Mouse (Mus musculus): ENCODE measurements around the gene Meaf6. TPM values are rescaled to one million over a fixed set of nuclear protein-coding genes. Genes with fewer than 3 reads are reported as not detected.
A peak's percentile ranks its signal among the peaks of the same experiment; 100 is the strongest.

Meaf6 gene
- polyA plus RNA-seq (2015; fragmentation: Nextera tagmentation; extraction: Ambion mirVana): 29.7 and 32.1 TPM in 2 replicates

DNA sequence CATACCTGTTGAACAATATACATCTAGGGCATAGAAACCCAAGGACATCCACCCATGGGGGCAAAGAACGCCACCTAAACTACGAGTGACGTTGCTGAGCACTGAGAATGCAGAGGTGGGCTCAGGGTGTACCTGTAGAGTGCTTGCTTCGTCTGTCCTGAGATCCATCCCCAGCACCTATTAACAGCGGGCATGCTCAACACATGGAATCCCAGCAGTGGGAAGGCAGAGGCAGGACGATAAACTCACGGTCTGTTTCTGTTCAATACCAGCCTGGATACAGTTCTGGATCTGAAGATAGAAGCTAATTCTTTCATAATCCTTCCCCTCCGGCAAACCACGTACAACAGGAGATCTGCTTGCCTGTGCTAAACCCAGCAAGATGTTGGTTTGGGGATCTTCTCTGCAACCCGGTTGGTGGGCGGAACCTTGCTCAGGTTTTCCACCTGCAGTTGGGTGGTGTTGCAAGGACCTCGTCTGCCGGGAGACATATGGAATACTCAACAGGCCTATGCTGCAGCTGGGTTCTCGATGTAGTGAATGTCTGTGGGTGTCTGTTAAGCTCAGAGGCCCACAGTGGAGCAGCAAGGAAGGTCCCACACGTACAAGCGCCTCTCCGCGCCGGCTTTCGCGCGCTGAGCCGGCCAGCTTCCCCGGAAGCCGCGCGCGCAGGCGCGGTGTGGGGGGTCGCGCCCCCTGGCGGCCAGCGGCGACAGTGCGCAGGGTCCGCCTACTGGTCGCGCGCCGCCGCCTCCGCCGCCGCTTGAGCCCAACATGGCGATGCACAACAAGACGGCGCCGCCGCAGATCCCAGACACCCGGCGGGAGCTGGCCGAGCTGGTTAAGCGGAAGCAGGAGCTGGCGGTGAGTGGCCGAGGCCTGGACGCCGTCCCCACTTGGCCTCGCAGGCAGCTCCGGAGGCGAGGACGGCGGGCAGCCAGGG is at the start of gene Meaf6:
Gene Meaf6 (plus strand): TSS at position 732 of the 943 bp plus-strand sequence.
- ATAC-seq (peak; percentile 94), DNase-seq (ENCODE audit: low spot score) (peak; percentile 92)
- Histone ChIP-seq H3K4me3 (ENCODE audit: low read depth, low read length) (peak within 1 kb of the TSS; percentile 84), H3K36me3 (ENCODE audit: insufficient read depth, low read length) (no peaks in the 10 kb centered on the region), H3K9me3 (ENCODE audit: low read length) (no peaks in the 10 kb centered on the region), H3K4me1 (ENCODE audit: insufficient read depth, low read depth, low read length) (peaks cover 7% of the 10 kb centered on the region), H3K9ac (replicated peaks; ENCODE audit: low read depth) (peak within 1 kb of the TSS; percentile 78), H3K27ac (ENCODE audit: low read length) (peak within 1 kb of the TSS; percentile 97), H3K4me2 (replicated peaks; ENCODE audit: low read depth, low read length) (peak within 1 kb of the TSS; percentile 91), H3K27me3 (replicated peaks; ENCODE audit: insufficient read depth, low read length) (no peaks in the 10 kb centered on the region)
- 2% methylated on average over 49 of the region's 63 CpGs for WGBS
- no peak for TF ChIP-seq EP300 (IDR thresholded peaks at IDR 0.05)
- peak; percentile 82 for TF ChIP-seq CTCF (IDR thresholded peaks at IDR 0.05)

- TF ChIP-seq CTCF (IDR thresholded peaks at IDR 0.05) (no peak), EP300 (IDR thresholded peaks at IDR 0.05) (no peak)
- peaks cover 53% of the 10 kb centered on the region for H3K36me3 ChIP-seq (ENCODE audit: insufficient read depth, low read length)
- H3K9me3 ChIP-seq (ENCODE audit: low read length): no peaks in the 10 kb centered on the region
- ATAC-seq (no peak), DNase-seq (ENCODE audit: low spot score) (no peak)
- WGBS: 83% methylated on average over 7 of the region's 7 CpGs
- H3K9ac ChIP-seq (replicated peaks; ENCODE audit: low read depth): no peak overlapping the region
- no peak overlapping the region for H3K4me2 ChIP-seq (replicated peaks; ENCODE audit: low read depth, low read length)
- H3K4me1 ChIP-seq (ENCODE audit: insufficient read depth, low read depth, low read length): no peaks in the 10 kb centered on the region
- no peak overlapping the region for H3K4me3 ChIP-seq (ENCODE audit: low read depth, low read length)
- no peak overlapping the region for H3K27ac ChIP-seq (ENCODE audit: low read length)
- no peaks in the 10 kb centered on the region for H3K27me3 ChIP-seq (replicated peaks; ENCODE audit: insufficient read depth, low read length)
These were observed 40.5 kb upstream of the Meaf6 start for GRCm38 (mm10) chr4:125044454-125044853.

- H3K27me3 ChIP-seq (replicated peaks; ENCODE audit: insufficient read depth, low read length): no peaks in the 10 kb centered on the region
- no peak overlapping the region for H3K4me3 ChIP-seq (ENCODE audit: low read depth, low read length)
- DNase-seq (ENCODE audit: low spot score) (no peak), ATAC-seq (peak; percentile 22; the same call in 1 of the 2 replicates)
- no peak overlapping the region for H3K9ac ChIP-seq (replicated peaks; ENCODE audit: low read depth)
- TF ChIP-seq EP300 (IDR thresholded peaks at IDR 0.05) (no peak), CTCF (IDR thresholded peaks at IDR 0.05) (no peak)
- no peaks in the 10 kb centered on the region for H3K4me1 ChIP-seq (ENCODE audit: insufficient read depth, low read depth, low read length)
- 82% methylated on average over 9 of the region's 9 CpGs for WGBS
- no peaks in the 10 kb centered on the region for H3K9me3 ChIP-seq (ENCODE audit: low read length)
- H3K27ac ChIP-seq (ENCODE audit: low read length): no peak overlapping the region
- H3K36me3 ChIP-seq (ENCODE audit: insufficient read depth, low read length): peaks cover 23% of the 10 kb centered on the region
- no peak overlapping the region for H3K4me2 ChIP-seq (replicated peaks; ENCODE audit: low read depth, low read length)
These were observed 29.5 kb upstream of the Meaf6 start for GRCm38 (mm10) chr4:125055385-125055784.

GRCm38 (mm10) chr4:125056476-125056875 is 28.5 kb upstream of the Meaf6 start:
- Histone ChIP-seq H3K27me3 (replicated peaks; ENCODE audit: insufficient read depth, low read length) (no peaks in the 10 kb centered on the region), H3K9ac (replicated peaks; ENCODE audit: low read depth) (no peak overlapping the region), H3K4me1 (ENCODE audit: insufficient read depth, low read depth, low read length) (no peaks in the 10 kb centered on the region), H3K27ac (ENCODE audit: low read length) (no peak overlapping the region), H3K9me3 (ENCODE audit: low read length) (no peaks in the 10 kb centered on the region), H3K36me3 (ENCODE audit: insufficient read depth, low read length) (peaks cover 23% of the 10 kb centered on the region), H3K4me3 (ENCODE audit: low read depth, low read length) (no peak overlapping the region), H3K4me2 (replicated peaks; ENCODE audit: low read depth, low read length) (no peak overlapping the region)
- ATAC-seq: no peak
- TF ChIP-seq CTCF (IDR thresholded peaks at IDR 0.05): no peak
- no peak for TF ChIP-seq EP300 (IDR thresholded peaks at IDR 0.05)
- 86% methylated on average over 4 of the region's 4 CpGs for WGBS
- no peak for DNase-seq (ENCODE audit: low spot score)

DNA sequence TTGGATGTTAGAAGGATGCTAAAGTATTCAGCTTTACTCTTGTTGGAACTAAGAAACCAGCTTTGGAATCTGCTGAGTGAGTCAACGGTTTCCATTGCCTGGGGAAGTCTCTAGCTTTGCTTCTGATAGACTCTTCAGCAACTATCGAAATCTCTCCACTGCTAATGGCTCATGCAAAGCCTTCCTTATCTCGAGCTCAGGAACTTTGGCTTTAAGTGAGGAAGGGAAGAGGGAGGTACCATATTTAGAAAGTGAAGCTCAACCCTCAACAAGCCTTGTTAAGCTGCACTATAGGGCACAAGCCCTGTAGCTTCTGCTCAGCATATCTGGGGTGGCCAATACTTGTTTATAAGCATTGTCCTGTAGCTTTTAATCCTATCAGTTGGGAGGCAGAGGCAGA is 27.7 kb upstream of the Meaf6 start:
- H3K27me3 ChIP-seq (replicated peaks; ENCODE audit: insufficient read depth, low read length): no peaks in the 10 kb centered on the region
- no peak overlapping the region for H3K27ac ChIP-seq (ENCODE audit: low read length)
- H3K36me3 ChIP-seq (ENCODE audit: insufficient read depth, low read length): peaks cover 21% of the 10 kb centered on the region
- no peak for ATAC-seq
- H3K4me3 ChIP-seq (ENCODE audit: low read depth, low read length): no peak overlapping the region
- 38% methylated on average over 3 of the region's 3 CpGs for WGBS
- no peak for DNase-seq (ENCODE audit: low spot score)
- no peaks in the 10 kb centered on the region for H3K9me3 ChIP-seq (ENCODE audit: low read length)
- TF ChIP-seq EP300 (IDR thresholded peaks at IDR 0.05) (no peak), CTCF (IDR thresholded peaks at IDR 0.05) (no peak)
- H3K4me2 ChIP-seq (replicated peaks; ENCODE audit: low read depth, low read length): no peak overlapping the region
- no peak overlapping the region for H3K9ac ChIP-seq (replicated peaks; ENCODE audit: low read depth)
- H3K4me1 ChIP-seq (ENCODE audit: insufficient read depth, low read depth, low read length): no peaks in the 10 kb centered on the region

DNA sequence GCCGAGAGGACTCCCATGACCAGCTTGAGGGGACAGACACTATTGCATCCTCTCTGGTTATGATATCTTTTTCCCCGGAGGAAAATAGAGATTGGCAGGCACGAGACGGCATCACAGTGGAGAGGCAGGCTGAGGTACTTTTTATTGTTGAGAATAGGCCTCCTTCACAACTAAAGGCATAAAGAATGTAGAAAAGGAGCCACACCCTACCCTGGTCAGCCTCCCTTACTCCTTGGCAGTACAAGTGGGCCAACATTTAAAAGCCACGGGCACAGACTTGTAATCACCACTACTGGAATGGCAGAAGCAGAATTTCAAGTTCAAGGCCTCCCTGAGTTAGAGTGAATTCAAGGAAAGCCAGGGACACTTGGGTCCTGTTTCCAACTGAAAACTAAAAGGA is 26.9 kb upstream of the Meaf6 start:
- no peak overlapping the region for H3K9ac ChIP-seq (replicated peaks; ENCODE audit: low read depth)
- DNase-seq (ENCODE audit: low spot score) (peak; percentile 61), ATAC-seq (peak; percentile 59)
- H3K27ac ChIP-seq (ENCODE audit: low read length): no peak overlapping the region
- TF ChIP-seq CTCF (IDR thresholded peaks at IDR 0.05) (no peak), EP300 (IDR thresholded peaks at IDR 0.05) (no peak)
- H3K4me3 ChIP-seq (ENCODE audit: low read depth, low read length): no peak overlapping the region
- H3K36me3 ChIP-seq (ENCODE audit: insufficient read depth, low read length): peaks cover 18% of the 10 kb centered on the region
- H3K4me2 ChIP-seq (replicated peaks; ENCODE audit: low read depth, low read length): no peak overlapping the region
- H3K9me3 ChIP-seq (ENCODE audit: low read length): no peaks in the 10 kb centered on the region
- 28% methylated on average over 5 of the region's 5 CpGs for WGBS
- H3K27me3 ChIP-seq (replicated peaks; ENCODE audit: insufficient read depth, low read length): no peaks in the 10 kb centered on the region
- H3K4me1 ChIP-seq (ENCODE audit: insufficient read depth, low read depth, low read length): no peaks in the 10 kb centered on the region
